Mouse (Mus musculus) neural tube, embryonic 15.5 days (tissue): ENCODE measurements around the gene Fhdc1. TPM values are rescaled to one million over a fixed set of nuclear protein-coding genes. Genes with fewer than 3 reads are reported as not detected.
A peak's percentile ranks its signal among the peaks of the same experiment; 100 is the strongest.

ENCODE experiments used
- ATAC-seq: fragments of 200-750 bp; cut with Nextera tagmentation; 2 replicates; pipeline ENCODE4 v1.8.0; 2017; ENCODE audit warnings: mild to moderate bottlenecking, moderate TSS enrichment, moderate library complexity; ENCODE audit not compliant: low FRiP score
- H3K27ac ChIP-seq: fragments of 300-500 bp; sonication (generic); replicated peaks from 2 replicates; pipeline ENCODE4 v1.5.1; 2015; ENCODE audit warnings: mild to moderate bottlenecking, inconsistent platforms
- H3K27me3 ChIP-seq: fragments of 300-500 bp; sonication (generic); replicated peaks from 2 replicates; pipeline ENCODE4 v1.6.1; 2015; ENCODE audit warnings: inconsistent platforms
- H3K36me3 ChIP-seq: fragments of 300-500 bp; sonication (generic); 2 replicates; pipeline ENCODE4 v1.6.1; 2015; ENCODE audit warnings: inconsistent platforms
- H3K4me1 ChIP-seq: fragments of 300-500 bp; sonication (generic); 2 replicates; pipeline ENCODE4 v1.6.1; 2015; ENCODE audit warnings: inconsistent platforms
- H3K4me2 ChIP-seq: fragments of 300-500 bp; sonication (generic); 2 replicates; pipeline ENCODE4 v1.6.1; 2015; ENCODE audit warnings: inconsistent platforms, mild to moderate bottlenecking, moderate library complexity
- H3K4me3 ChIP-seq: fragments of 300-500 bp; sonication (generic); replicated peaks from 2 replicates; pipeline ENCODE4 v1.5.1; 2015; ENCODE audit warnings: mild to moderate bottlenecking, inconsistent platforms
- H3K9ac ChIP-seq: fragments of 300-500 bp; sonication (generic); replicated peaks from 2 replicates; pipeline ENCODE4 v1.6.1; 2015; ENCODE audit warnings: mild to moderate bottlenecking, inconsistent platforms
- H3K9me3 ChIP-seq: fragments of 300-500 bp; sonication (generic); replicated peaks from 2 replicates; pipeline ENCODE4 v1.6.1; 2016; ENCODE audit warnings: inconsistent platforms
- WGBS: fragments of 180-500 bp; shearing (Covaris S2); methylation state at CpG from one replicate; pipeline ENCODE4 v1.1.7; 2015; ENCODE audit warnings: mixed read lengths; 5-methylcytosine and 5-hydroxymethylcytosine counted together
- polyA plus RNA-seq: library from polyadenylated mRNA; unstranded; fragments of >200 nt; fragmentation: Nextera tagmentation; extraction: Ambion mirVana; gene quantifications from 2 replicates; pipeline ENCODE4 v1.2.1, GENCODE M21; 2015

Gene Fhdc1
- polyA plus RNA-seq, 1 experiment from 2014 or later = 7.0 TPM

DNA sequence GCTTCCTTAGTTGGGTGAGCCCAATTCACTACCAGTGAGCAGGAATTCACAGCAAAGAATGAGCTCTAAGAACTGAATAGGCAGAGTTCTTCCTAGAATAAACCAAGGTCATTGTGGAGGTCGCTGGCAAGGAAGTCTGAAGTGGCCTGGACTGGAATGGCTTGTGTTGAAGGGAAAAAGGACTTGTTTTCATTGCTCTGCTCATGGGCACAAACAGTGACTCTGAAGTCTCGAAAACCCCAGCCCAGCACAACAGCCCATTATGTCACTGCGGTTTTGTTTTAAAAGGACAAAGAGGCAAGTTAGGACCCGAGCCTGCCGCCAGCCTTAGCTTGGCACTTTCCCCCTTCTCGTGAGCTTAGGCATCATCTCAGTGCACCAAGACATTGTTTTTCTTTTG is 8.5 kb upstream of the Fhdc1 start:
- Histone ChIP-seq H3K36me3 (no peaks in the 10 kb centered on the region), H3K4me2 (no peak overlapping the region), H3K27me3 (no peaks in the 10 kb centered on the region), H3K9me3 (no peaks in the 10 kb centered on the region), H3K4me3 (no peak overlapping the region), H3K4me1 (no peaks in the 10 kb centered on the region), H3K27ac (no peak overlapping the region), H3K9ac (no peak overlapping the region)
- WGBS = 29% methylated on average over 6 of the region's 6 CpGs
- ATAC-seq = no peak

DNA sequence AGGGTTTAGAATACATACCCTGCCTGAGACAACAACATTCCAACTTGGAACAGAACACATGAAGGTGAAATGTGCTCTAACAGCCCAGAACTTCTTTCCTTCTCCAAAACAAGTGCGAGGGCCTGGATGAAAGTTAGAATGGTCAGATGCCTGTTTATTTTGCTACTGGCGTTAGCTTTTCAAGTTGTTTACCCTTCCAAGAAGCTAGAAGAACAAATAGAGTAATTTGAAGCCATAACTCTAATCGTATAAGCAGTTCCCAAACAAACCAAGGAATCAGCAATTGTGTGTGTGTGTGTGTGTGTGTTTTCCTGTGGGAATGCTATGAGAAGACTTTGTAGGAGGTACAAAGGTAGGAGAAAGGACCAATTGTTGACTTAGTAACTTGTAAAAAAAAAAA is 4.7 kb upstream of the Fhdc1 start:
- no peak for ATAC-seq
- H3K4me2 ChIP-seq = no peak overlapping the region
- 0 out of 2 replicates have a peak, but pooled peaks cover 4% of the 10 kb centered on the region for H3K27me3 ChIP-seq
- WGBS = 76% methylated on average over 3 of the region's 3 CpGs
- no peaks in the 10 kb centered on the region for H3K36me3 ChIP-seq
- peaks cover 12% of the 10 kb centered on the region for H3K4me1 ChIP-seq
- H3K9me3 ChIP-seq = no peaks in the 10 kb centered on the region
- no peak overlapping the region for H3K4me3 ChIP-seq
- H3K9ac ChIP-seq = no peak overlapping the region
- H3K27ac ChIP-seq = no peak overlapping the region

DNA sequence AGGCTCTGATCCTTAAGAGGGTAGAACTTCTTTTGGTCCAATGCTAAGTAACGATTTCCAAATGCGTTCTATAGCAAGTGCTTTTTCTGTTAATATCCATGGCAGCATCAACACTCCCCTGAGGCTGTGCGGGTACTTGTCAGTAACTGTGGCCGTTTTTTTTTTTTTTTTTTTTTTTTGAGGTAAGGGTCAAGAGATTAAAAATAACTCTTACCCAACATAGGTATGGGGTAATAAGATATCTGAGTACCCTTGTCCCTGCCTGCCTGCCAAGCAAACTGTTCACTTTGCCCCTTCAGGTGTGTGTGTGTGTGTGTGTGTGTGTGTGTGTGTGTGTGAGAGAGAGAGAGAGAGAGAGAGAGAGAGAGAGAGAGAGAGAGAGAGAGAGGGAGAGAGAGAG is 4.1 kb upstream of the Fhdc1 start:
- no peak overlapping the region for H3K27ac ChIP-seq
- H3K9ac ChIP-seq = no peak overlapping the region
- no peaks in the 10 kb centered on the region for H3K9me3 ChIP-seq
- H3K36me3 ChIP-seq = no peaks in the 10 kb centered on the region
- peaks cover 17% of the 10 kb centered on the region for H3K4me1 ChIP-seq
- 77% methylated on average over 4 of the region's 4 CpGs for WGBS
- no peak overlapping the region for H3K4me3 ChIP-seq
- no peak overlapping the region for H3K4me2 ChIP-seq
- H3K27me3 ChIP-seq = 0 out of 2 replicates have a peak, but pooled peaks cover 4% of the 10 kb centered on the region
- no peak for ATAC-seq

DNA sequence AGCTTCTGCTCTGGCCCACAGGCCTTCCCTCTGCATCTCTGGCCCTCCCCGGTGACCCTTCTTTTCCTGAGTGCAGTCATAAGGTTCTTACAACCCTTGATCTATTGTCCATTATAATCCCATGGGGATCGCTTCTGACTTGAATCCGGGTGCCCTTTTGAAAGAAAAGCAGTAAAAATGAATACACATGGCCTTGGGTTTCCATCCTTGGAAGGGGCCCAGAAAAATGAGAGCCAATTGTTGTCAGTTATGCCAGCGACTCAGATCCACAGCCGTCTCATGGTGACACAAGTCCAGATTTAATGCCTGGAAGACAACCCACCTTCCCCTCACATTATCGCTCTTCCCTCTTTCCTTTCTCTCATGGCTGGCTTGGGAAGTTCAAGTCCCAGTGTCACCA is 1.9 kb upstream of the Fhdc1 start:
- H3K4me1 ChIP-seq = peaks cover 33% of the 10 kb centered on the region
- no peaks in the 10 kb centered on the region for H3K36me3 ChIP-seq
- ATAC-seq = no peak
- H3K27me3 ChIP-seq = peaks cover 14% of the 10 kb centered on the region
- WGBS = 63% methylated on average over 6 of the region's 6 CpGs
- H3K27ac ChIP-seq = no peak overlapping the region
- H3K4me2 ChIP-seq = no peak overlapping the region
- no peak overlapping the region for H3K4me3 ChIP-seq
- H3K9me3 ChIP-seq = no peaks in the 10 kb centered on the region
- no peak overlapping the region for H3K9ac ChIP-seq

DNA sequence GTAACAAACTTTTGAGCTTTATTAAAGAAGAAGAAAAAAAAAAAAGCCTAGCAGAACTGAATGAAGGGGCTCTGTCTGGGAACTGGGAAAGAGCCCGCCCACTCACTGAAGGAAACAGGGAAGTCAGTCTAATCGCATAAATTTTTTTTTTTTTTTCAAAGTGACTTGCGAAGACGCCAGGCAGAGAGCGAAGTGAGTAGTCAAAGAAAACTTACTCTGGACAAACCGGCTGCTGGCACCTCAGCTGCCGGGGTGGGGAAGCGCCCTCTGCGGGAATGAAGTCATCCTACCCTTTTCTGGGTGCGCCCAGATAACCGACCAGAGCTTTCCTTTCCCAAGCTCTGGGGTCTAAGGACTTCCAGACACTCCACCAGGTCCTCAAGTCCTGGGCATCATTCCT is 875 bp upstream of the Fhdc1 start:
- no peak for ATAC-seq
- Histone ChIP-seq H3K4me2 (peak overlapping the region; percentile 93), H3K27ac (no peak overlapping the region), H3K4me1 (peaks cover 33% of the 10 kb centered on the region), H3K36me3 (no peaks in the 10 kb centered on the region), H3K9ac (no peak overlapping the region), H3K9me3 (no peaks in the 10 kb centered on the region), H3K4me3 (peak overlapping the region; percentile 77), H3K27me3 (peaks cover 14% of the 10 kb centered on the region)
- 2% methylated on average over 11 of the region's 11 CpGs for WGBS

DNA sequence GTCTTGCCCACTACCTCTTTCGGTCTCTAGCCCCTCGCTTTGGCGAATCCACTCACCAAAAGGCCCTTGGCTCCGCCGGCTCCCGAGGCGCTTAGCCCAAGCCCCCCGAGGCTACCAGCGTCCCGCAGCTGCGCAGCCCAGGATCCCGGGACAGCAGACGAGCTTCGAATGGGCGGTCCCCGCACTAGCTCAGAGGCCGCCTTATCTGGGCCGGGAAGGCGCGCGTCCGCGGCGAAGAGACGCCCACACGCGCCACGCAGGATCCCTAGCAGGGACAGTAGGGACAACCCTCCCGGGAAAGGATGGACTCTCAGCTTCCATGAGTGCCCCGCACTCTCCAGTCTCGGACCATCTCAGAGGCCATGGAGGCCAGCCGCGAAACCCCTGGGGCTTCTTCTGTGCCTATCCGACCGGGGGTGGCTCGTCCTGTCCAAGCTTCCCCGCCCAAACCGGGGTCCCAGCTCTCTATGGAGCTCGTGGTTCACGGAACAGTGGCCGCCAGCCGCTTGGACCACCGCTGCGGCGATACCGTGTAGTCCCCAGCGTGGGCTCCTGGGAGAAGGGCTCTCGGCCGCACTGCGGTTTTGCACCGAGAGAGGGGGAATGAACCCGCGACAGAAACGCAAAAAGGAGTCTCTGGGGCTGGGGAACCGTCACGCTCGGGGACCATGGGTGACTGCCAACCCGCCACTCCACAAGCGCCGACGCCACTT is 780 bp downstream of the Fhdc1 start:
- Histone ChIP-seq H3K36me3 (no peaks in the 10 kb centered on the region), H3K9ac (peak overlapping the region; percentile 78), H3K4me1 (peaks cover 33% of the 10 kb centered on the region), H3K4me3 (peak overlapping the region; percentile 77), H3K27me3 (peaks cover 14% of the 10 kb centered on the region), H3K27ac (peak overlapping the region; percentile 77), H3K4me2 (peak overlapping the region; percentile 93), H3K9me3 (no peaks in the 10 kb centered on the region)
- peak; percentile 62 for ATAC-seq
- under 1% methylated on average over 61 of the region's 61 CpGs for WGBS

DNA sequence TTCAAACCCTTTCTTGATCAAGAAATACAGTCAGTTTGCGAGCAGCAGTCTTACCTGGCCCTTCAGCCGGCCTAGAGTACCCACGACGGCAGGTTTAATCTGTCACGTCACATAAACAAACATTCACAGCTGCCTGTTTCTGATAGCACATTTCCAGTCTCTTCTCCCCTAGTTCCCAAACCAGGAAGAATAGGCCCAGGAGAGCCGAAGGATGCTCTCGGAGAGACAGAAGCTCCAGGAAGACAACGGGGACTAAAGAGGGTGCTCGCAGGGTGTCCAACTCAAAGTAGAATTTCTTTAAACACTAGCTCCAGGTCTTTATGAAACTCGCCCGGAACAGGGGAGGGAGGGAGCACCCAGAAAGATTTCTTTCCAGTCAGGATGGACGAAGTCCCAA is 1.3 kb downstream of the Fhdc1 start:
- no peak for ATAC-seq
- Histone ChIP-seq H3K27ac (no peak overlapping the region), H3K36me3 (no peaks in the 10 kb centered on the region), H3K4me1 (peaks cover 33% of the 10 kb centered on the region), H3K27me3 (peaks cover 14% of the 10 kb centered on the region), H3K9ac (peak overlapping the region; percentile 78), H3K4me2 (peak overlapping the region; percentile 93), H3K9me3 (no peaks in the 10 kb centered on the region), H3K4me3 (peak overlapping the region; percentile 77)
- 4% methylated on average over 12 of the region's 12 CpGs for WGBS

DNA sequence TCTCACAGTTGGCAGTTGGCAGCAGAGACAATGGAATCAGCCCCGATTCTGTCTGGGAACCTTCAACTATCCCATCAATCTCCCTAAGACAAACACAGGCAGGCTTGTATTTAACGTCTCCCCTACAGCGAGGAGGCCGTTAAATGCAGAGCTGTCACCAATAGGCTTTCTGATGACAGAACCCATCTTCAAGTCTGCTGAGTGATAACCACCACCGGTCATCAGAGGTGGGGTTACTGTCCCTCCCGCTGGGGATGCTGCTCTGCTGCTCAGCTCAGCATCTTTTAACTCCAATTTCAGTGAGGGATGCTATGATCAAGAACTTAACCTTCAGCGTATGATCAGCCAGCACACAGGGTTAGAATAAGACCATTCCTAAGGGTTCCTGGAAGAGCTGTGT is 2.0 kb downstream of the Fhdc1 start:
- no peaks in the 10 kb centered on the region for H3K9me3 ChIP-seq
- ATAC-seq = no peak
- peak overlapping the region; percentile 93 for H3K4me2 ChIP-seq
- 6% methylated on average over 7 of the region's 7 CpGs for WGBS
- no peaks in the 10 kb centered on the region for H3K36me3 ChIP-seq
- H3K4me1 ChIP-seq = peaks cover 37% of the 10 kb centered on the region
- no peak overlapping the region for H3K27ac ChIP-seq
- H3K9ac ChIP-seq = no peak overlapping the region
- H3K4me3 ChIP-seq = peak overlapping the region; percentile 77
- H3K27me3 ChIP-seq = peaks cover 14% of the 10 kb centered on the region

DNA sequence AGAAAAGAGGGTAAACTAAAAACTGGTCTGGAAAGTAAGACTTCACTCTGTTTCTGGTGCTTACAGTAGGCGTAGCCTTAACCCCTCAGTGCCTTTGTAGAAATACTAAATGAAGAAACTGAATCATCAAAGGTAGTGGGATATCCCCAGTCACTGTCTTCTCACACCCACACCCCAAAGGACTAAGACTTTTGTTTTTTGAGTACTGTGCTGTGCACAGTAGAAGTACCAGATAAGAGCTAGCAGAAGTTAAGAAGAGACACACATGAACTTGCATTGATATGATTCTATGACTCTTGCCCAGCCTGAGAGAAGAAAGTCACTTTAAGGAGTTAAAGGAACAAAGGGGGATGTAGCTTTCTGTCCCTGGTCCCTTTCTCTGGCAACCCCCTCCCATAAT is 2.7 kb downstream of the Fhdc1 start:
- Histone ChIP-seq H3K4me2 (peak overlapping the region; percentile 93), H3K27me3 (peaks cover 14% of the 10 kb centered on the region), H3K4me3 (no peak overlapping the region), H3K36me3 (no peaks in the 10 kb centered on the region), H3K9me3 (no peaks in the 10 kb centered on the region), H3K27ac (no peak overlapping the region), H3K4me1 (peaks cover 44% of the 10 kb centered on the region), H3K9ac (no peak overlapping the region)
- no peak for ATAC-seq
- 97% methylated on average over 1 of the region's 1 CpGs for WGBS

DNA sequence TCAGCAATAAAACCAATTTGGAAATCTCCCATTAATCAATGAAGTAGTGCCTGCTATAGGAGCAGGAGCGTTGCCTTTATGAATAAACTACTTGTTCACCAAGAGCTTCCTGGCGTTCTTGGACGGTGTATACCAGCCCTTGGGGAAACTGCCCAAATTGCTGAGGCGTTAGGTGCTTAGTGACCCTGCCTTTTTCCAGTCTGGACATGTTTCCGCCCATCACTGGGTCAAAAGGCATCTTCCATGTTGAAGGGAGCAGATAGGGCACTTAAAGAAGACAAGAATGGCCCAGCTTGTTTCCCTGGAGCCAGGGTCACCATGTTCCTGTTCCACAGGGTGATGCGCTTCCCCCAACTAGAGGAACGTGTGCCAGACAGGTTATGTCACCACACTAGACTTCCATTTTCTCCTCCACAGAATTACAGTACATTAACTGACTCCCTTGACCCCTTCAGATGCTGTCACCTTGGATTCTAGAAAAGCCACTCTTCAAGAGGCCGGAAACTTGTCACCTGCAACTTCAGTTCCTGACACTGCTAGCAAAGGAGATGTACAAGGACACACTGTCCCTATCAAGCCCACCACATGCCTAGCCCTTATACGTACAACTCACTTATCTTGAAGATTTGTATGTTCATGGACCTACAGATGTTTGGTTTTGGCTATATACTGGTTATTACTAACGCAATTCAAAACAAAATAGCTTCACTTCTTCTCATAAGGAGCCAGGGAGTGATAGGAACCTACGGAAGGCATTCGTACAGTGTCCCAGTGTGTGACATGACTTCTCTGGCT is 5.1 kb downstream of the Fhdc1 start:
- peaks cover 34% of the 10 kb centered on the region for H3K4me1 ChIP-seq
- H3K27ac ChIP-seq = no peak overlapping the region
- no peaks in the 10 kb centered on the region for H3K36me3 ChIP-seq
- WGBS = 91% methylated on average over 12 of the region's 12 CpGs
- no peak overlapping the region for H3K4me3 ChIP-seq
- ATAC-seq = no peak
- no peak overlapping the region for H3K4me2 ChIP-seq
- H3K27me3 ChIP-seq = peaks cover 10% of the 10 kb centered on the region
- no peaks in the 10 kb centered on the region for H3K9me3 ChIP-seq
- H3K9ac ChIP-seq = no peak overlapping the region

DNA sequence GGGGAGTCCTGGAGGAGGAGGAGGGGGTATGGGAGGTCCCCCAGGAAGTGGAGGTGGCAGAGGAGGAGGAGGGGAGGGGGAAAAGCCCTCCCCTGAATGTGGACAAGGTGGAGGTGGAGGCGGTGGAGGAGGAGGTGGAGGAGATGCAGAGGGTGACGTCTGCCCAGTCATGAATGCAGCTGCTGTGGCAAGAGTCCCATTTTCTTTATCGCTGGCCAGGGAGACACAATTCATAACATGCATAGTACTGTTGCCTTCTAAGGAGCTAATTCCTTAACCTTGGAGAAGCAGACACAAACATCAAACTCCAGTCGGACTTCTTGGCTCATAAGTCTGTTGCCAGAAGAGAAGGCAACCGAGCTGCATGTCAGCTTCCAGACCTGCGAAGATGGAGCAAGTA is 5.8 kb downstream of the Fhdc1 start:
- Histone ChIP-seq H3K9me3 (no peaks in the 10 kb centered on the region), H3K9ac (no peak overlapping the region), H3K4me2 (no peak overlapping the region), H3K27ac (no peak overlapping the region), H3K36me3 (no peaks in the 10 kb centered on the region), H3K4me1 (peaks cover 27% of the 10 kb centered on the region), H3K4me3 (no peak overlapping the region), H3K27me3 (peaks cover 10% of the 10 kb centered on the region)
- ATAC-seq = no peak
- 86% methylated on average over 6 of the region's 6 CpGs for whole genome bisulfite sequencing

DNA sequence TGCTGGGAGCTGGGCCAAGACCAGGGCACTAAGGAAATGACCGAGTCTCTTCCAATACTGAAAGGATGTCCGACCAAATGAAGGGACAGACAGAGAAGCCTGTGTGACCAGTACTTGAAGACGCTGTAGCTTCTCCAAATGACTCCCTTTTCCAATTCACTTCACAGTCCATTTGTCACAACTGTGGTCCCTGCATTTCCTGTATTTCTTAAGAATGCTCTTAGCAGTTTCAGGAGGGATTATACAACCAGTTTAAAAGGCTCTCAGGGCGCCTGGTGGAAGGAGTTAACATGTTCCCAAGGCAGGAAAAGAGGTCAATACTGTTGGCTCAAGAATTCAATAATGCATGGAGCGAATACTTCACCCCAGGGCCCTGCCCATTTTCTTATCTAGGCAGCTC is 7.3 kb downstream of the Fhdc1 start:
- Histone ChIP-seq H3K4me2 (no peak overlapping the region), H3K27me3 (peaks cover 7% of the 10 kb centered on the region), H3K4me1 (peaks cover 14% of the 10 kb centered on the region), H3K9me3 (no peaks in the 10 kb centered on the region), H3K36me3 (no peaks in the 10 kb centered on the region), H3K4me3 (no peak overlapping the region), H3K9ac (no peak overlapping the region), H3K27ac (no peak overlapping the region)
- no peak for ATAC-seq
- 67% methylated on average over 5 of the region's 5 CpGs for WGBS
